Mouse (Mus musculus) fat pad, adult 2 months (tissue): Measurements from ENCODE around the gene Arl6ip5.

ENCODE experiments used
- DNase-seq: peaks from one replicate; pipeline ENCODE4 v3.0.0-alpha.2; 2011; ENCODE audit warnings: low read depth, low spot score; ENCODE audit errors: extremely low read depth

Gene Arl6ip5

GRCm38 (mm10) chr6:97210191-97210961 lies at the start of gene Arl6ip5:
Arl6ip5 (plus strand) TSS chr6:97210689.
- DNase-seq, result peak; percentile 66

- no peak for DNase-seq
These were observed 34.8 kb upstream of the Arl6ip5 start for GRCm38 (mm10) chr6:97175716-97176115.

GRCm38 (mm10) chr6:97178491-97179366 lies 31.8 kb upstream of the Arl6ip5 start, which contains the start of gene Tmf1:
Tmf1 (minus strand) TSS chr6:97179122.
- DNase-seq, result no peak

- DNase-seq, result peak; percentile 31
These were observed 31.1 kb upstream of the Arl6ip5 start for GRCm38 (mm10) chr6:97179367-97179828.

GRCm38 (mm10) chr6:97200437-97200836 lies 10.1 kb upstream of the Arl6ip5 start:
- DNase-seq, result no peak

GRCm38 (mm10) chr6:97202477-97202876 lies 8.0 kb upstream of the Arl6ip5 start:
- no peak for DNase-seq

GRCm38 (mm10) chr6:97204252-97204869 lies 6.1 kb upstream of the Arl6ip5 start:
- no peak for DNase-seq

- no peak for DNase-seq
These were observed 5.5 kb upstream of the Arl6ip5 start for GRCm38 (mm10) chr6:97204952-97205351.

GRCm38 (mm10) chr6:97205439-97205885 lies 5.0 kb upstream of the Arl6ip5 start, which contains the start of gene Uba3:
Uba3 (minus strand) TSS chr6:97205647.
- DNase-seq, result peak; percentile 94

GRCm38 (mm10) chr6:97207085-97207484 lies 3.4 kb upstream of the Arl6ip5 start:
- DNase-seq, result no peak

- no peak for DNase-seq
These were observed 2.1 kb upstream of the Arl6ip5 start for GRCm38 (mm10) chr6:97208406-97208805.

- DNase-seq, result no peak
These were observed 1.3 kb upstream of the Arl6ip5 start for GRCm38 (mm10) chr6:97209201-97209600.

- no peak for DNase-seq
These were observed 738 bp upstream of the Arl6ip5 start for GRCm38 (mm10) chr6:97209751-97210150.

- DNase-seq, result no peak
These were observed 593 bp downstream of the Arl6ip5 start for GRCm38 (mm10) chr6:97210962-97211601.

GRCm38 (mm10) chr6:97211981-97212380 lies 1.5 kb downstream of the Arl6ip5 start:
- no peak for DNase-seq

GRCm38 (mm10) chr6:97216154-97216821 lies 5.8 kb downstream of the Arl6ip5 start:
- DNase-seq, result no peak

GRCm38 (mm10) chr6:97220672-97221071 lies 10.2 kb downstream of the Arl6ip5 start:
- DNase-seq, result no peak

- DNase-seq, result no peak
These were observed 10.9 kb downstream of the Arl6ip5 start for GRCm38 (mm10) chr6:97221205-97222025.

GRCm38 (mm10) chr6:97222321-97222720 lies 11.8 kb downstream of the Arl6ip5 start:
- DNase-seq, result no peak
